ENCODE assay signal across 16 mouse cellular contexts in the genomic region with DNA sequence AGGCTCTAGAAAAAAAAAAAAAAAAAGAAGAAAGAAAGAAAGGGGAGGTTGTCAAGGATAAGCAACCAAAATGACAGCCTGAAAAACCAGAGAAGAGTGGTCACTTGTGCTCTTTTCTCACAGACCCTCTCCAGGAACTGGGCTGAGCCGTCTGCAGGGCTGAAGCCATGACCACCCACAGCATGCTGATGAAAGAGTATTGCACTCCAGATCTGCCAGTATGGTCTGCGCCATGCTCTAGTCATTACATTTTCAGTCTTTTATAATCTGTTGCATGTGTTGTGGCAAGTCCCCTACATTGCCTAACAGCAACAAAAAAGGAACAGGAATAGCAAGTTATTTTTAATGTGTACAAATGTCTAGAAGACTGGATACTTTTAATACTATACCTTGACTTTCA.
"Had no signal": no experiment of that assay in that cellular context is flagged by ENCODE, and none has a peak within 500 bp of the region (broad histone marks: within the 10 kb centered on the region; RNA-seq: fewer than 3 reads in every experiment).

No protein-coding gene starts in this region.

- ATAC-seq: intestine, embryonic 15.5 days; midbrain, embryonic 13.5 days had no signal

- H3K9me3 ChIP-seq: intestine, embryonic 15.5 days; megakaryocyte, embryonic 14.5 days; midbrain, embryonic 13.5 days; neural tube, embryonic 15.5 days had no signal

- H3K4me1 ChIP-seq: intestine, embryonic 15.5 days; megakaryocyte, embryonic 14.5 days; midbrain, embryonic 13.5 days; neural tube, embryonic 15.5 days had no signal

- H3K27ac ChIP-seq: intestine, embryonic 15.5 days; layer of hippocampus, adult 2 months; liver, embryonic 14.5 days; midbrain, embryonic 13.5 days; neural tube, embryonic 15.5 days had no signal

- H3K36me3 ChIP-seq: intestine, embryonic 15.5 days; neural tube, embryonic 15.5 days had no signal

- DNase-seq: kidney, adult 18-20 months; kidney, postnatal 10 days; kidney, postnatal 4 days; left cerebral cortex, postnatal 4 days; liver; lung, embryonic 14.5 days; right cerebral cortex, adult 18-20 months; right cerebral cortex, postnatal 25 days; thymus, postnatal 4 days had no signal

- H3K4me3 ChIP-seq: intestine, embryonic 15.5 days; layer of hippocampus, adult 2 months; megakaryocyte, embryonic 14.5 days; midbrain, embryonic 13.5 days; myocyte; neural tube, embryonic 15.5 days had no signal

- H3K4me2 ChIP-seq: intestine, embryonic 15.5 days; lung, embryonic 14.5 days; midbrain, embryonic 13.5 days; neural tube, embryonic 15.5 days had no signal

- H3K9ac ChIP-seq: intestine, embryonic 15.5 days; liver, embryonic 14.5 days; lung, embryonic 14.5 days; midbrain, embryonic 13.5 days; neural tube, embryonic 15.5 days had no signal

- H3K27me3 ChIP-seq: intestine, embryonic 15.5 days; midbrain, embryonic 13.5 days; neural tube, embryonic 15.5 days had no signal
